ENCODE assay signal across 8 mouse cellular contexts in the genomic region with DNA sequence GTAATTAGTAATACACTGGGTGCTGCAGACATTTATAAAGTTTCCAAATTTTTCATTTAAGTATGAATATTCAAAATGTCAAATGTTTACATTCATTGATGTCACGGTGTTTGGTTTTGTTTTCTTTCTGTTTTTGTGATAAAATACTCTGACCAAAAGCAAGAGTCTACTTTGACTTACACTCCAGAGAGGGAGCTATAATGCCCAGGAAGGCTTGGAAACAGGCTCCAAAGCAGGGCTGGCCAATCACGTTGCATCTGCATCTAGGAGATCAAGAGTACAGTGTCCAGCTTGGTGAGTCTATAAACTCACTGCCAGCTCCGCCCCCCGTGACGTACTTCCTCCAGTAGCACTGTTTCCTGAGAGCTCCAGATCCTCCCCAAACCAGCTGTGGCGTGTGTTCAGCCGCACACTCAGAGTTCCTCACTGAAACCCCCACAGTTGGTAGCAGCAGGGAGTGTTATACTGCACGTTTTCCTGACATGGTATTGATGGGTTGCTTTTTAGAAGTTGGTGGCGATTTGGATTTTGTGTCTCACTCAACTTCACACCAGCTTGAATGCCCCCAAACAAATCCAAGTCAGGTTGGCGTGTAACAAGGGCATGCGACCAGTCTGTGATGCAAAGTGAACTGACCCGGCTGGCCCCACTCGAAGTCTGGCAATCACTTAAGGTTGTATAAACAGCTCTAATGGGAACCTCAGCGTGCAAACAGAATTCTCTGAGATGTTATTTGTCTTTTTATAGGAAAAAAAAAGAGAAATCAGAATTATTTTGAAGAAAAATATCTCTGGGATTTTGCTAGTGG.
DNase-seq lines count a peak whose midpoint lies in the region; ATAC-seq and TF ChIP-seq lines count a peak whose summit lies in the region.

No protein-coding gene starts in this region.

- no peak for TF ChIP-seq CTCF in gastrocnemius, adult 2 months (IDR thresholded peaks at IDR 0.05)
- no peak for TF ChIP-seq CTCF in midbrain, postnatal 0 days (IDR thresholded peaks at IDR 0.05)

- H3K36me3 ChIP-seq in ES-E14 (ENCODE audit: control insufficient read depth, insufficient read depth, low read length, poor library complexity, severe bottlenecking): no peaks in the 10 kb centered on the region
- no peaks in the 10 kb centered on the region for H3K36me3 ChIP-seq in lung, embryonic 15.5 days
- H3K36me3 ChIP-seq in midbrain, postnatal 0 days (ENCODE audit: insufficient read depth, low read length): no peaks in the 10 kb centered on the region

- intact Hi-C loops in gastrocnemius, adult 2 months (cut with DNase I): no loop called here

- ATAC-seq in lung, embryonic 15.5 days (ENCODE audit: borderline replicate concordance, extremely low read depth, low FRiP score, low TSS enrichment): peak; percentile 92
- no peak for ATAC-seq in midbrain, postnatal 0 days (ENCODE audit: low FRiP score)

- H3K9ac ChIP-seq in ES-E14 (ENCODE audit: insufficient read depth, low read depth, low read length, poor library complexity, severe bottlenecking): no peak overlapping the region
- H3K9ac ChIP-seq in lung, embryonic 15.5 days: no peak overlapping the region
- no peak overlapping the region for H3K9ac ChIP-seq in midbrain, postnatal 0 days (replicated peaks; ENCODE audit: low read length, poor library complexity, severe bottlenecking)

- H3K27ac ChIP-seq in gastrocnemius, adult 2 months: peak overlapping the region; percentile 38
- H3K27ac ChIP-seq in ES-E14 (ENCODE audit: insufficient read depth, low read depth, low read length, poor library complexity, severe bottlenecking): no peak overlapping the region
- H3K27ac ChIP-seq in lung, embryonic 15.5 days: peak overlapping the region; percentile 64
- no peak overlapping the region for H3K27ac ChIP-seq in midbrain, postnatal 0 days (ENCODE audit: low read depth, low read length)

- peaks cover 4 to 5% of the 10 kb centered on the region in 2 experiments; a peak in 1 of 4 replicates for H3K4me1 ChIP-seq in ES-E14 (ENCODE audit: control insufficient read depth in 2 of 2, insufficient read depth in 2 of 2, low read length in 2 of 2, poor library complexity in 1 of 2)
- peaks cover 12% of the 10 kb centered on the region; the same call in 1 of the 2 replicates for H3K4me1 ChIP-seq in lung, embryonic 15.5 days
- no peaks in the 10 kb centered on the region for H3K4me1 ChIP-seq in midbrain, postnatal 0 days (ENCODE audit: insufficient read depth, low read length)

- H3K27me3 ChIP-seq in lung, embryonic 15.5 days: no peaks in the 10 kb centered on the region
- H3K27me3 ChIP-seq in midbrain, postnatal 0 days (ENCODE audit: insufficient read depth, low read length): no peaks in the 10 kb centered on the region

- peak overlapping the region; percentile 29 for H3K4me2 ChIP-seq in lung, embryonic 15.5 days
- H3K4me2 ChIP-seq in midbrain, postnatal 0 days (ENCODE audit: low read depth, low read length, poor library complexity, severe bottlenecking): no peak overlapping the region

- WGBS in lung, embryonic 15.5 days: 34% methylated on average over 14 of the region's 14 CpGs
- 81% methylated on average over 14 of the region's 14 CpGs for WGBS in midbrain, postnatal 0 days

- H3K4me3 ChIP-seq in gastrocnemius, adult 2 months: peak overlapping the region; percentile 41
- H3K4me3 ChIP-seq in ES-E14 (ENCODE audit: insufficient read depth in 1 of 2, low read depth in 1 of 2, low read length in 2 of 2, poor library complexity in 1 of 2, severe bottlenecking in 1 of 2): peak overlapping the region in 1 of 2 experiments; percentile 63; a peak in 2 of 4 replicates
- no peak overlapping the region for H3K4me3 ChIP-seq in lung, embryonic 15.5 days
- no peak overlapping the region for H3K4me3 ChIP-seq in midbrain, postnatal 0 days (ENCODE audit: low read depth, low read length)

- in situ Hi-C loops in ES-E14 (cut with MboI; ENCODE audit: low sequenced_read_pairs in 2 of 2, unreplicated experiment in 2 of 2): no loop called here

- peak; percentile 66 for DNase-seq in gastrocnemius, adult 2 months
- DNase-seq in gastrocnemius, adult 18-20 months (ENCODE audit: low spot score): no peak
- DNase-seq in ES-E14 (ENCODE audit: low read depth, low spot score): peak; percentile 63
- peak; percentile 13 for DNase-seq in induced T-regulatory cell, adult 2 months (ENCODE audit: low read depth)
- no peak for DNase-seq in T-cell, adult 2 months (ENCODE audit: low spot score)
- no peak for DNase-seq in frontal cortex, postnatal 25 days (ENCODE audit: low spot score in 2 of 2)
- DNase-seq in midbrain, postnatal 0 days (ENCODE audit: low spot score): no peak

- no peaks in the 10 kb centered on the region for H3K9me3 ChIP-seq in ES-E14 (ENCODE audit: control insufficient read depth, insufficient read depth, low read depth, low read length)
- no peaks in the 10 kb centered on the region for H3K9me3 ChIP-seq in lung, embryonic 15.5 days
- no peaks in the 10 kb centered on the region for H3K9me3 ChIP-seq in midbrain, postnatal 0 days (ENCODE audit: low read length)

TF ChIP-seq in ES-E14, 5 proteins besides CTCF, POLR2A, EP300 and RAD21:
- no peak for TF ChIP-seq ZNF384 (IDR thresholded peaks at IDR 0.05; ENCODE audit: low read depth, low read length)
- TF ChIP-seq CHD2 (IDR thresholded peaks at IDR 0.05; ENCODE audit: low read depth, low read length): no peak
- TF ChIP-seq MAFK (IDR thresholded peaks at IDR 0.05; ENCODE audit: insufficient read depth, low read depth, low read length): no peak
- no peak for TF ChIP-seq ZC3H11A (IDR thresholded peaks at IDR 0.05; ENCODE audit: borderline replicate concordance, low read depth, low read length)
- no peak for TF ChIP-seq HCFC1 (IDR thresholded peaks at IDR 0.05; ENCODE audit: borderline replicate concordance, insufficient read depth, low read length)

Comparison
In these comparisons a context has a peak if more than half of its experiments do, and no peak if none do; other contexts are left out.
1. DNase-seq: peak in gastrocnemius, adult 2 months (single experiment), ES-E14 (single experiment) and induced T-regulatory cell, adult 2 months (single experiment); none in gastrocnemius, adult 18-20 months (single experiment), T-cell, adult 2 months (single experiment), frontal cortex, postnatal 25 days (0 of 2) and midbrain, postnatal 0 days (single experiment).
2. H3K27ac ChIP-seq: peak in gastrocnemius, adult 2 months (single experiment) and lung, embryonic 15.5 days (single experiment); none in ES-E14 (single experiment) and midbrain, postnatal 0 days (single experiment).